In genomic region chr1:120267631-120268030, GRCm38 (mm10) we compare ENCODE assay signal across 21 mouse cellular contexts. TPM values are rescaled to one million over a fixed set of nuclear protein-coding genes. Genes with fewer than 3 reads are reported as not detected.
A peak's percentile ranks its signal among the peaks of the same experiment; 100 is the strongest.
DNase-seq lines count a peak whose midpoint lies in the region; ATAC-seq and TF ChIP-seq lines count a peak whose summit lies in the region.
"Had no signal": no experiment of that assay in that cellular context is flagged by ENCODE, and none has a peak within 500 bp of the region (broad histone marks: within the 10 kb centered on the region; RNA-seq: fewer than 3 reads in every experiment).

No protein-coding gene starts in this region.

- TF ChIP-seq EP300 in MEL (IDR thresholded peaks at IDR 0.05; ENCODE audit: low read depth in 1 of 2, low read length in 2 of 2) = peak in 1 of 2 experiments; percentile 58; a peak in 2 of 4 replicates
- peak; percentile 37; the same call in 1 of the 2 replicates for TF ChIP-seq EP300 in liver, postnatal 0 days (IDR thresholded peaks at IDR 0.05; ENCODE audit: low read depth)

- peaks cover 95% of the 10 kb centered on the region for H3K4me1 ChIP-seq in erythroblast, embryonic 14.5 days (ENCODE audit: control insufficient read depth)
- peaks cover 11 to 53% of the 10 kb centered on the region in 2 experiments for H3K4me1 ChIP-seq in MEL (ENCODE audit: control insufficient read depth in 1 of 2, insufficient read depth in 2 of 2, low read length in 2 of 2)
- H3K4me1 ChIP-seq in liver, embryonic 13.5 days (replicated peaks) = peaks cover 96% of the 10 kb centered on the region
- peaks cover 85% of the 10 kb centered on the region for H3K4me1 ChIP-seq in liver, postnatal 0 days (ENCODE audit: insufficient read depth)
- H3K4me1 ChIP-seq in hindbrain, embryonic 14.5 days (replicated peaks; ENCODE audit: control insufficient read depth, insufficient read depth, low read length) = no peaks in the 10 kb centered on the region

- 15% methylated on average over 3 of the region's 3 CpGs for WGBS in liver, embryonic 13.5 days (ENCODE audit: insufficient replicate concordance)
- 40% methylated on average over 3 of the region's 3 CpGs for WGBS in liver, postnatal 0 days (ENCODE audit: insufficient replicate concordance)
- WGBS in hindbrain, embryonic 14.5 days = 93% methylated on average over 3 of the region's 3 CpGs

- H3K27me3 ChIP-seq in erythroblast, embryonic 14.5 days (ENCODE audit: control insufficient read depth) = no peaks in the 10 kb centered on the region
- no peaks in the 10 kb centered on the region for H3K27me3 ChIP-seq in MEL (ENCODE audit: control insufficient read depth in 1 of 2, insufficient read depth in 2 of 2, low read length in 2 of 2)
- H3K27me3 ChIP-seq in liver, embryonic 13.5 days = no peaks in the 10 kb centered on the region
- no peaks in the 10 kb centered on the region for H3K27me3 ChIP-seq in liver, postnatal 0 days (ENCODE audit: insufficient read depth, low read length)
- H3K27me3 ChIP-seq in hindbrain, embryonic 14.5 days (ENCODE audit: control insufficient read depth, insufficient read depth, low read length) = peaks cover 13% of the 10 kb centered on the region; the same call in 1 of the 2 replicates
- H3K27me3 ChIP-seq: forebrain, embryonic 15.5 days; hindbrain, embryonic 15.5 days; Patski had no signal

- no peaks in the 10 kb centered on the region for H3K9me3 ChIP-seq in erythroblast, embryonic 14.5 days (ENCODE audit: control insufficient read depth, low read length)
- H3K9me3 ChIP-seq in MEL (replicated peaks; ENCODE audit: insufficient read depth, low read length) = no peaks in the 10 kb centered on the region
- no peaks in the 10 kb centered on the region for H3K9me3 ChIP-seq in liver, embryonic 13.5 days (replicated peaks)
- no peaks in the 10 kb centered on the region for H3K9me3 ChIP-seq in liver, postnatal 0 days (ENCODE audit: low read length)
- no peaks in the 10 kb centered on the region for H3K9me3 ChIP-seq in hindbrain, embryonic 14.5 days (ENCODE audit: control insufficient read depth, low read length)
- H3K9me3 ChIP-seq: embryonic facial prominence, embryonic 10.5 days; forebrain, embryonic 15.5 days; hindbrain, embryonic 15.5 days had no signal

- peak; percentile 62 for DNase-seq in MEL (ENCODE audit: low read depth, low spot score)
- peak; percentile 55 for DNase-seq in liver, embryonic 13.5 days
- no peak for DNase-seq in liver, postnatal 0 days
- DNase-seq in right cerebral cortex, adult 2 months (ENCODE audit: low spot score in 2 of 2) = no peak
- no peak for DNase-seq in embryo, embryonic 10 days (ENCODE audit: low spot score)
- DNase-seq in hindbrain, embryonic 14.5 days (ENCODE audit: low spot score) = no peak
- DNase-seq: adrenal gland, postnatal 14 days; B cell, adult 2 months; cerebellum, adult 11-12 months; cerebellum, adult 9-10 months; cerebellum, postnatal 25 days; gastrocnemius, postnatal 36 days; heart, adult 11 months had no signal

- H3K9ac ChIP-seq in MEL (ENCODE audit: control insufficient read depth, low read depth, low read length, poor library complexity, severe bottlenecking) = no peak overlapping the region
- H3K9ac ChIP-seq in liver, embryonic 13.5 days = peak overlapping the region; percentile 91
- peak overlapping the region; percentile 71 for H3K9ac ChIP-seq in liver, postnatal 0 days (replicated peaks)
- H3K9ac ChIP-seq in hindbrain, embryonic 14.5 days = no peak overlapping the region
- H3K9ac ChIP-seq: forebrain, embryonic 15.5 days; hindbrain, embryonic 15.5 days had no signal

- peak overlapping the region; percentile 93 for H3K4me2 ChIP-seq in liver, embryonic 13.5 days
- H3K4me2 ChIP-seq in liver, postnatal 0 days (ENCODE audit: low read depth, low read length) = peak overlapping the region; percentile 97
- no peak overlapping the region for H3K4me2 ChIP-seq in hindbrain, embryonic 14.5 days (replicated peaks)
- H3K4me2 ChIP-seq: forebrain, embryonic 15.5 days; hindbrain, embryonic 15.5 days had no signal

- H3K4me3 ChIP-seq in erythroblast, embryonic 14.5 days (replicated peaks) = peak overlapping the region; percentile 79
- H3K4me3 ChIP-seq in MEL (ENCODE audit: control insufficient read depth in 1 of 2, insufficient read depth in 1 of 2, low read depth in 2 of 2, low read length in 2 of 2) = no peak overlapping the region
- H3K4me3 ChIP-seq in liver, embryonic 13.5 days (replicated peaks) = peak overlapping the region; percentile 71
- peak overlapping the region; percentile 57 for H3K4me3 ChIP-seq in liver, postnatal 0 days (ENCODE audit: low read depth, low read length)
- no peak overlapping the region for H3K4me3 ChIP-seq in hindbrain, embryonic 14.5 days (replicated peaks; ENCODE audit: low read length)
- H3K4me3 ChIP-seq: embryonic facial prominence, embryonic 10.5 days; forebrain, embryonic 15.5 days; hindbrain, embryonic 15.5 days had no signal

- H3K27ac ChIP-seq in MEL (ENCODE audit: control insufficient read depth, low read depth, low read length) = no peak overlapping the region
- peak overlapping the region; percentile 97 for H3K27ac ChIP-seq in liver, embryonic 13.5 days
- H3K27ac ChIP-seq in liver, postnatal 0 days (ENCODE audit: low read depth) = peak overlapping the region; percentile 95
- no peak overlapping the region for H3K27ac ChIP-seq in hindbrain, embryonic 14.5 days
- H3K27ac ChIP-seq: embryonic facial prominence, embryonic 10.5 days; forebrain, embryonic 15.5 days; hindbrain, embryonic 15.5 days had no signal

- ATAC-seq in erythroblast, adult 5-6 weeks (replicated peaks; ENCODE audit: low FRiP score, poor library complexity, severe bottlenecking) = no peak
- ATAC-seq in liver, embryonic 13.5 days (ENCODE audit: low read depth) = peak; percentile 44
- ATAC-seq in liver, postnatal 0 days = 0 out of 2 replicates have a peak, but pooled peaks have one; percentile 7
- ATAC-seq in hindbrain, embryonic 14.5 days (ENCODE audit: low FRiP score) = no peak
- ATAC-seq: activated CD4-positive, CD25-positive, alpha-beta regulatory T cell, adult 4 months; CD4-positive, CD25-positive, alpha-beta regulatory T cell, adult 4 months; forebrain, embryonic 15.5 days; Patski had no signal

- no peak for TF ChIP-seq RAD21 in MEL (IDR thresholded peaks at IDR 0.05; ENCODE audit: low read depth, low read length)

- peaks cover 79% of the 10 kb centered on the region for H3K36me3 ChIP-seq in erythroblast, embryonic 14.5 days (ENCODE audit: control insufficient read depth)
- H3K36me3 ChIP-seq in MEL (ENCODE audit: control insufficient read depth in 1 of 2, insufficient read depth in 2 of 2, low read length in 2 of 2) = peaks cover 0 to 44% of the 10 kb centered on the region in 2 experiments; a peak in 2 of 4 replicates
- peaks cover 14% of the 10 kb centered on the region for H3K36me3 ChIP-seq in liver, embryonic 13.5 days
- peaks cover 3% of the 10 kb centered on the region; the same call in 1 of the 2 replicates for H3K36me3 ChIP-seq in liver, postnatal 0 days (replicated peaks; ENCODE audit: insufficient read depth, low read length)
- H3K36me3 ChIP-seq in hindbrain, embryonic 14.5 days (replicated peaks; ENCODE audit: control insufficient read depth, insufficient read depth) = no peaks in the 10 kb centered on the region
- H3K36me3 ChIP-seq: embryonic facial prominence, embryonic 10.5 days; forebrain, embryonic 15.5 days; hindbrain, embryonic 15.5 days had no signal

- no peak for TF ChIP-seq CTCF in MEL (IDR thresholded peaks at IDR 0.05 in 2 of 3, conservative IDR thresholded peaks at IDR 0.05 in 1 of 3; ENCODE audit: control insufficient read depth in 1 of 3, insufficient read depth in 1 of 3, low read depth in 2 of 3, low read length in 3 of 3, poor library complexity in 1 of 3, severe bottlenecking in 1 of 3)
- no peak for TF ChIP-seq CTCF in liver, postnatal 0 days (IDR thresholded peaks at IDR 0.05; ENCODE audit: low read depth)

- TF ChIP-seq POLR2A in MEL (IDR thresholded peaks at IDR 0.05; ENCODE audit: control insufficient read depth in 1 of 2, insufficient read depth in 1 of 2, low read depth in 1 of 2, low read length in 2 of 2, poor library complexity in 1 of 2) = no peak

- H3K79me2 ChIP-seq in MEL (ENCODE audit: control insufficient read depth, insufficient read depth, low read length, poor library complexity) = peaks cover 27% of the 10 kb centered on the region

TF ChIP-seq in MEL, 35 proteins besides CTCF, POLR2A, EP300 and RAD21:
- TF ChIP-seq MYB (IDR thresholded peaks at IDR 0.05; ENCODE audit: low read depth, low read length) (no peak), GATA1 (IDR thresholded peaks at IDR 0.05; ENCODE audit: low read depth, low read length) (peak; percentile 64), MAZ (IDR thresholded peaks at IDR 0.05; ENCODE audit: low read depth, low read length) (no peak), JUND (IDR thresholded peaks at IDR 0.05; ENCODE audit: low read depth, low read length) (no peak), RCOR1 (IDR thresholded peaks at IDR 0.05; ENCODE audit: low read depth, low read length) (peak; percentile 15; the same call in 1 of the 2 replicates), NRF1 (IDR thresholded peaks at IDR 0.05; ENCODE audit: insufficient read depth, low read depth, low read length, poor library complexity, severe bottlenecking) (no peak), MXI1 (IDR thresholded peaks at IDR 0.05; ENCODE audit: low read depth, low read length) (no peak), TCF12 (IDR thresholded peaks at IDR 0.05; ENCODE audit: low read depth, low read length) (peak; percentile 43; the same call in 1 of the 2 replicates), TAL1 (IDR thresholded peaks at IDR 0.05; ENCODE audit: low read length) (peak; percentile 28; the same call in 1 of the 2 replicates), USF1 (IDR thresholded peaks at IDR 0.05; ENCODE audit: low read depth, low read length) (no peak), BHLHE40 (IDR thresholded peaks at IDR 0.05; ENCODE audit: borderline replicate concordance, low read depth, low read length) (0 out of 2 replicates have a peak, but pooled peaks have one; percentile 38), ETS1 (IDR thresholded peaks at IDR 0.05; ENCODE audit: low read depth, low read length) (peak; percentile 66), MYC (IDR thresholded peaks at IDR 0.05; ENCODE audit: low read depth, low read length) (no peak)

RNA-seq across cellular contexts. Expression of gene Steap3, which starts 4.9 kb away (rescaled TPM):
- 29.2 and 33.0 TPM in 2 replicates for polyA plus RNA-seq in erythroblast, embryonic 14.5 days (2012)
- total RNA-seq in erythroblast, adult 5-6 weeks (2015; ENCODE audit: low replicate concordance) = 6.3 and 11.7 TPM in 2 replicates
- total RNA-seq in erythroblast, adult 5-6 weeks (2017; ENCODE audit: low replicate concordance) = 6.1 and 6.4 TPM in 2 replicates
- total RNA-seq in MEL (2012; rRNA removed) = 83.2 and 101 TPM in 2 replicates
- 10 to 100 TPM; 50.2 to 98.2 TPM for polyA plus RNA-seq in MEL (2012; ENCODE audit: insufficient read depth in 1 of 2, insufficient read length in 2 of 2, low read depth in 1 of 2, low replicate concordance in 2 of 2, missing spikeins in 1 of 2)
- polyA plus RNA-seq in liver, embryonic 13.5 days (2015; fragmentation: Nextera tagmentation; extraction: Ambion mirVana) = 46.7 and 49.5 TPM in 2 replicates
- polyA plus RNA-seq in liver, postnatal 0 days (2015; fragmentation: Nextera tagmentation; extraction: Ambion mirVana) = 27.2 TPM in 2 replicates
- 2.7 and 3.0 TPM in 2 replicates for polyA plus RNA-seq in hindbrain, embryonic 14.5 days (2014; fragmentation: Nextera tagmentation; extraction: Ambion mirVana)
- polyA plus RNA-seq: activated CD4-positive, CD25-positive, alpha-beta regulatory T cell, adult 4 months; CD4-positive, CD25-positive, alpha-beta regulatory T cell, adult 4 months had no signal

Comparison
In these comparisons a context has a peak if more than half of its experiments do, and no peak if none do; other contexts are left out.
1. DNase-seq: peak in MEL (single experiment) and liver, embryonic 13.5 days (single experiment); none in liver, postnatal 0 days (single experiment), right cerebral cortex, adult 2 months (0 of 2), embryo, embryonic 10 days (single experiment) and hindbrain, embryonic 14.5 days (single experiment).
2. H3K4me3 ChIP-seq: peak in erythroblast, embryonic 14.5 days (single experiment), liver, embryonic 13.5 days (single experiment) and liver, postnatal 0 days (single experiment); none in MEL (0 of 2) and hindbrain, embryonic 14.5 days (single experiment).
3. ATAC-seq: peak in liver, embryonic 13.5 days (single experiment) and liver, postnatal 0 days (single experiment); none in erythroblast, adult 5-6 weeks (single experiment) and hindbrain, embryonic 14.5 days (single experiment).
4. H3K27ac ChIP-seq: peak in liver, embryonic 13.5 days (single experiment) and liver, postnatal 0 days (single experiment); none in MEL (single experiment) and hindbrain, embryonic 14.5 days (single experiment).
5. H3K9ac ChIP-seq: peak in liver, embryonic 13.5 days (single experiment) and liver, postnatal 0 days (single experiment); none in MEL (single experiment) and hindbrain, embryonic 14.5 days (single experiment).